Mouse (Mus musculus): Measurements from ENCODE around the gene Bik. TPM values are rescaled to one million over a fixed set of nuclear protein-coding genes. Genes with fewer than 3 reads are reported as not detected.
A peak's percentile ranks its signal among the peaks of the same experiment; 100 is the strongest.

Gene Bik
- total RNA-seq, 2 experiments from 2014 or later: 0.70 TPM; not detected in 1

DNA sequence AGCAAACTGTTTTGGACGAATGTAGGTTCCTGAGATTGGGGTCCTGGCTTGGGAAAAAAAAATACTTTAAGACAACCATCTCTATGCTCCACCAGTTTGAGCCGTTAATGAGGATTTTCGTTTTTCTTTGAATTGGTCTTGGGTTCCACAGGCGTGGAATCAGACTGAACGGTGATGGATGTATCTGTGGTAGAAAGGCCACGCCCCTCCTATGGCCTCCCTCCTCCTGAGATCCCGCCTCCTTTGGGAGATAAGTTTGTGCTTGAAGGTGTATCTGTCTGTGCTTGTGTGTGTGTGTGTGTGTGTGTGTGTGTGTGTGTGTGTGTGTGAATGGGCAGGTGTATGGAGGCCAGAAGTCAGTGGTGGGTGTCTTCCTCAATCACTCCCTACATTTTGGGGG is 5.9 kb downstream of the Bik start:
- intact Hi-C loops (cut with DNase I): no loop called here

DNA sequence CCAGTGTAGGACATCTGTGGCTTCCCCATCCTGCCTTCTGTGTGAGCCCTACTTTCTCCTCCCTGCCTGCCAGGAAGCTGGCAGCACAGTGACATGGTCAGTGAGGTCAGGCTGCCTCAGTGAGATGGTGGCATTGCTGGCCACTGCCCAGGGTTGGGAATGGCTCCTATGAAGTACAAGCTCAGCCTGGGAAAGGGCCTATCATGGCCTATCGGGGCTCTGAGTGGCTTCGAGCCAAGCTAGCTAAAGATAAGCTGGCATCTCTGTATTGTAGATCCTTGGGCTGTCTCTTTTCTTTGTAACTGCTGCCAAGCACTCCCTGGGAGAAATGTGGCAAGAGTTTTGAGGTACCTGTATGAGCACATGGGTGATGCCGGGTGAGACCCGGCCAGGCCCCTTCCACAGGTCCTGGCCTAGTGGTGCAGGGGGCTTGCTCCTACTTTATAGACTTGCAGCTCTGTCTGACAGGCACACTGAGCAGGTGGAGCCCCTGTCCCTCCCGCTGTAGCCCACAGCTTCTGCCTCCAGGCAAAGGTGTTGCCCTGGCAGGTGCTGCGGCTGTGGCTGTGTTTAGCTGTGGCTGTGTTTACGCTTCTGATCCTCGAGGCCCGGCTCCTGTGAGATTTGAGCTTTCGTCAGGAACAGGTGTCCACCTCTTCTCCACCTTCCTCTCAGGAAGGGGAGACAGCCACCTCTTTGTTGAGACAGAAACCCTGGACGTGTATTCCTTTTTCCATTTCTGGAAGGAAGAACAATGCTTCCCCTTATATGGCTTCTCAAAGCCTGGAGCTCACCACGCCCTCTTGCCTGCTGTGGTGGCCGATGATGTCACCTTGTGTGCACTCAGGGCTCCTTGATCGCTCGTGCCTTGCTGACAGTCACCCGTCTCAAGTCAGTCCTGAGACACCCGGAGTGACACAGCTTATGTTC is 8.6 kb downstream of the Bik start:
- intact Hi-C loops (cut with DNase I): no loop called here
- no peak for TF ChIP-seq CTCF (IDR thresholded peaks at IDR 0.05)
- Histone ChIP-seq H3K27ac (no peak overlapping the region), H3K4me3 (no peak overlapping the region)
- no peak for DNase-seq (ENCODE audit: extremely low spot score in 1 of 2, low spot score in 2 of 2)

More for the DNA sequence above, 5.9 kb downstream of the Bik start:
- Histone ChIP-seq H3K27ac (no peak overlapping the region), H3K4me3 (no peak overlapping the region)
- no peak for DNase-seq (ENCODE audit: extremely low spot score in 1 of 2, low spot score in 2 of 2)
- no peak for TF ChIP-seq CTCF (IDR thresholded peaks at IDR 0.05)

DNA sequence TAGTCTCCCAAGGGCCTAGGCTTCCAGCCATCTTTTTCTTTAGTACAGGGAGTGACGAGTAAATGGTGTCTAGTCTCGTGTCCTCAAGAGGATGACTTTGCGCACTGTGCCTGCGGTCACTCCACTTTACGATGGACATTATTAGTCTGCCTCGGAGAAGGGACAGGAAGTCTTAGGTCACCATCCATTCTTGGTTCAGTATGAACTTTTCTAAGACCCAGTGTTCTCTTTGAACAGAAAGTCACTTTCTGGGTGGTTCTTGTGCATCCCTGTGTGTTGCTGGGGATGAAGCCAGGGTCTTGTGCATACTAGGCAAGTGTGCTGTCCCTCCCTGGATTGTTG is 9.2 kb downstream of the Bik start:
- Histone ChIP-seq H3K27ac (no peak overlapping the region), H3K4me3 (no peak overlapping the region)
- intact Hi-C loops (cut with DNase I): no loop called here
- DNase-seq (ENCODE audit: extremely low spot score in 1 of 2, low spot score in 2 of 2): no peak
- TF ChIP-seq CTCF (IDR thresholded peaks at IDR 0.05): no peak

DNA sequence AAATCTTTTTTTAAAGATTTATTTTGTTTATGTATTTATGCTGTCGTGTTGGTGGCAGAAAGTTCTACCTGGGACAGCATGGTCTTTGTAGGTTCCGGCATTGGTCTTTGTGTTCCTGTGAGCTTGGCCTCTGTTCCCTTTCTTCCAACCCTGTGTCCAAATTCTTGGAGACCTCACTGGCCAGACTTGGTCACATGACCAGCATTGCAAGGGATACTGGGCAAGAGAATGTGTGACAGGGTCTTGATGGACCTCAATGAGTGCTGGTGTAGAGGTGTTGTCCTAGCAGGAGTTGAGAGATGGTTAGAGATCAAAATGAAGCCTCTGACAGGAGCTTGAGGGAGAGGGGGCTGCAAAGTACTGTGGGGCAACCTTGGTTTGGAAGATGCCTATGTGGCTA is 12.2 kb downstream of the Bik start:
- intact Hi-C loops (cut with DNase I): no loop called here
- H3K4me3 ChIP-seq: no peak overlapping the region
- DNase-seq (ENCODE audit: extremely low spot score in 1 of 2, low spot score in 2 of 2): no peak
- TF ChIP-seq CTCF (IDR thresholded peaks at IDR 0.05): no peak
- H3K27ac ChIP-seq: no peak overlapping the region

DNA sequence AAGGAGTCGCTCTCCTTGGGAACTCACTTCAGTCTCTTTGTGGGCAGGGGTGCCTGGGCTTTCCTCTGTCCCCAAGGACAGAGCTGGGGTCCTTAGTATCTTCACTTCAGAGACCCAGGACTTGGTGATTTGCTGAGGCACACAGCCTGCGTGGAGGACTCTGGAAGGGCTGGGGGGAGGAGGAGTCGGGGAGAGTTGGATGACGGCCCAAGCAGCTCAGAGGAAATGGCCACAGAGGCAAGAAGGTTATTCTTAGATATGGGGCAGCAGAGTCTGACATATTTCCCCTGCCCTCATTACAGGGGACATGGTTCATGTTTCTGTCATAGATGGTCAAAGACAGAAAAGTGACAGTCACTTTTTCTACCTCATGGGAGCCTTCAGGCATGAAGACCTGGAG is 13.2 kb downstream of the Bik start:
- Histone ChIP-seq H3K27ac (no peak overlapping the region), H3K4me3 (no peak overlapping the region)
- DNase-seq (ENCODE audit: extremely low spot score in 1 of 2, low spot score in 2 of 2): no peak
- no peak for TF ChIP-seq CTCF (IDR thresholded peaks at IDR 0.05)
- intact Hi-C loops (cut with DNase I): no loop called here

DNA sequence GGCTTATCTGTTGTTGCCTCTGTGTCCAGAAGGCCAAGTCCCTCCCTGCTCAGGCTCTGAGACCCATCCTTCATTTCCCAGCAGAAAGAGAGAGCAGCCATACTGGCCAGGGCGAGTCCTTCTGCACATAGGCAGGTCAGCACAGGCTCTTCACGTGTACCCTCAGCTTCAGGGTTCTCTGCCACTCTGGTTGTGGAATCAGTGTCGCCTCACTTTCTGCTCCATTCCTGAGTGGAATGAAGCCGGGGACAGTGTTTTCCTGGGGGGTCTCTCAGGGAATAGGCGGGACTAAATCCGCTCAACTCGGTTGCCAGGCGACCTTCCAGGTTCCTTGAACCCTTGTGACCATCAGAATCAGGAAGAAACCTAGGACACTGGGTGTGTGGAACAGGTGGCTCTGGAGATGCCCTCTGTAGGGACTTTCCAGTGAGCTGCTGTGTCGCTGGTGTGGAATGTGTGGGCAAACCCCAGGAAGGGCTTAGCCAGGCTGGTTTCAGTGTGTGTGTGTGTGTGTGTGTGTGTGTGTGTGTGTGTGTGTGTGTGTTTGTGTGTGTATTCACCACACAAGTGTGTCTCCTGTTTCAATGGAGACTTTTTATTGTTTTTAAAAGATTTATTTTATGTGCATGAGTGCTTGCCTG is 15.1 kb downstream of the Bik start:
- no peak for DNase-seq (ENCODE audit: extremely low spot score in 1 of 2, low spot score in 2 of 2)
- TF ChIP-seq CTCF (IDR thresholded peaks at IDR 0.05): no peak
- Histone ChIP-seq H3K4me3 (no peak overlapping the region), H3K27ac (no peak overlapping the region)
- intact Hi-C loops (cut with DNase I): no loop called here

DNA sequence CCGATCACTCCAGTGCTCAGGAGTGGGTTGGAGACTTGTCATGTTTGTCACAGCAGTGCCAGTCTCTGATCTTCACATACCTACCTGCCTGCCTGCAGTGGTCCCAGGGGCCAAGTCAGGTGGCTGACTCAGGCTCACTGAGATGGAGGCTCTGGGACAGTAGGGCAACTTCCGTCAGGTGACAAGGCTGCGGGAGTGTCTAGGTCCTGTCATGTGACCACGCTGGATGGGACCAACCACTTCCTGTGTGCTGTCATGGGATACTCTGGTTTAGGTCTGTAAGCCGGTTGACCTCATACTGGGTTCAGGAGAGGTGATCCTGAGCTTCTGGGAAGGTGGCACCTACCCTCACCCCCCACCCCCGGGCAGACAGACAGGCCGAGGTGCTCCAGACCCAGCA is 19.4 kb downstream of the Bik start:
- H3K27ac ChIP-seq: no peak overlapping the region
- no peak for TF ChIP-seq CTCF (IDR thresholded peaks at IDR 0.05)
- DNase-seq (ENCODE audit: extremely low spot score in 1 of 2, low spot score in 2 of 2): no peak

DNA sequence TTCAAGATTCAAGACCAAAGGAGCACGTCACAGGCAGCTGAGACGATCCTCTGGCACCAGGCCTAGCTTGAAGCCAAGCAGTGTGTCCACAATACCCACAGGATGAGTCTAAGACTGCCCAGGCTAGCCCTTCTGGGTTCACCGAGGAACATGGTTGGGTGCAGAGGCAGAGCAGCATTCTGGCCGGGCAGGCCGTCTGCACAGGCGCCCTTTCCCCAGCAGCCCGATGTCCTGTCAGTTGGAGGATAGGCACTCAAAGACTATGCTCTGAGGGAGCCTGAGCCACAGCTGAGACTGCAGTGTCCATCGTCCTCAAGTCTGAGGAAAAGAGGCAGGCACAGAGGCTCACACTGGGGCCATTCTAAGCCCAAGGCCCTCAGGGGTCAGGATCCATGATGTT is 20.5 kb downstream of the Bik start:
- no peak for TF ChIP-seq CTCF (IDR thresholded peaks at IDR 0.05)
- intact Hi-C loops (cut with DNase I): no loop called here
- DNase-seq (ENCODE audit: extremely low spot score in 1 of 2, low spot score in 2 of 2): no peak
- H3K27ac ChIP-seq: no peak overlapping the region
- H3K4me3 ChIP-seq: no peak overlapping the region

More for the DNA sequence above, 19.4 kb downstream of the Bik start:
- no peak overlapping the region for H3K4me3 ChIP-seq
- intact Hi-C loops (cut with DNase I): no loop called here

DNA sequence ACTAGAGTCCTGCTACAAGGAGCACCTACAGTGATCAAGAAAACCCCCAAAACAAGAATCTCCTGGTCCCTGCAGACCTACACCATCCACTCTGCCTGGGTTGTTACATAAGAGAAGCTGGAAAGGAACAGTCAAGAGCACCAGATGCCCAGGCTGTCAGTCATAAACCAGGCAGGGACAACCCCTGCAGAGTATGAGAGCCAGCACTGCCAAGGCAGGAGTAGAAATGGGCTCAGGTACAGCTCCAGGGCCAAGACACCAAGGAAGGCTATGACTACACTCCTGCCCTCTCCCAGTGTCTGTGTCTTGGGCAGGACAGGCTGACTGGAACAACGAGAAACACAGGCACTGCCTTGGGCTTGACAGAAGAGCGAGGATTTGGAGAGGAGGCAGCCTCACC is 23.5 kb downstream of the Bik start:
- H3K27ac ChIP-seq: no peak overlapping the region
- intact Hi-C loops (cut with DNase I): no loop called here
- no peak overlapping the region for H3K4me3 ChIP-seq
- DNase-seq (ENCODE audit: extremely low spot score in 1 of 2, low spot score in 2 of 2): no peak
- TF ChIP-seq CTCF (IDR thresholded peaks at IDR 0.05): no peak

DNA sequence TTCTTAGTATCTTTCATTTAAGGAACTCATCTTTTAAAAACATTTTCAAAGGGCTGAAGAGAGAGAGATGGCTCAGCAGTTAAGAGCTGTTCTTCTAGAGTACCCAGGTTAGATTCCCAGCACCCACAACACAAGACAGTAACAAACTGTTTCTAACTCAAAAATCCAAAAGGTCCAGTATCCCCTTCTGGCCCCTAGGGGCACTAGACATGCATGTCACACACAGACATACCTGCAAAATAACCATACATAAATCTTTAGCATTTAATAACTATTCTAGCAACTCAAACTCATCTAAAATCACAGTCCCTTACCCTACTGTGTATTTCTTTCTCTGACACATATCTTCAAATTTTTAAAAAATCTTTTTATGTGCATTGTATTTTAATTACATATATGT is 27.2 kb downstream of the Bik start:
- peak; percentile 41 for TF ChIP-seq CTCF (IDR thresholded peaks at IDR 0.05)
- intact Hi-C loops (cut with DNase I): no loop called here
- DNase-seq (ENCODE audit: extremely low spot score in 1 of 2, low spot score in 2 of 2): no peak

DNA sequence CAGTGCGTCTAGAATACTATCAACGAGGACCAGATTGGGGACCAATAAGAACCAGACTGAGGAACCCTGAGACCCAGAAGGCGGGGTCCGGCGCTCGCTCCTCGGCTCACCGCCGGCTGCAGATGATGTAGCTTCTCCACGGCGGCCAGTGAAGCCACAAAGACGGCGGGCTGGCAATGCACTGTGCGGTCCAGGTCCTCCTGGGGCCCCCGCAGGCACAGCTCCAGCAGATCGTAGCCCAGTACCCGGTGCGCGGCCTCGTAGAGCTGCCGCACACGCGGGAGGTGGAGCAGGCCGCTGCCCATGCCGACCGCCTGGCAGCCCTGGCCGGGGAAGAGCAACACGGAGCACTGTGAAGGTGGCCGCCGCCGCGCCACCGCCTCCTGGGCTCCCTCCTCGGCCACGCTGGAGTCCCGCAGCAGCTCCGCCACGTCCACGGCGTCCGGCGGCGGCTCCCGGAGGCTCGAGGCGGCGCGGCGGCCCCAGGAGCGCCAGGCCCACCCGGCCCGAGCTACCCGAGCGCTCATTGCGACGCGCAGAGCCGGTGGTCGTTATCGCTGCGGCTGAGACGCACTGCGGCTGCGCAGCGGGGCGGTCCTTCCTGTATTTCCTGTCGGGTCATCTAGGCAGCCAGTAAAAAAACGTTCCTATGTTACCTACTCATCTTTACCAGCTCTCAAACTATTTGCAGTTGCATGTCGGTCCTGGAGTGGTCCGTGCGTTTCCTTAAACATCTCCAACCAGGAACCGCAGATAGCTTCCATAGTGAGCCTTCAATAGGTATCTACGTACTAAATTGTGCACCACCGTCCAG is 28.7 kb downstream of the Bik start:
- no peak for TF ChIP-seq CTCF (IDR thresholded peaks at IDR 0.05)
- intact Hi-C loops (cut with DNase I): no loop called here
- DNase-seq (ENCODE audit: extremely low spot score in 1 of 2, low spot score in 2 of 2): peak; percentile 85 to 86

More for the DNA sequence above, 27.2 kb downstream of the Bik start:
- H3K27ac ChIP-seq: no peak overlapping the region
- H3K4me3 ChIP-seq: no peak overlapping the region

DNA sequence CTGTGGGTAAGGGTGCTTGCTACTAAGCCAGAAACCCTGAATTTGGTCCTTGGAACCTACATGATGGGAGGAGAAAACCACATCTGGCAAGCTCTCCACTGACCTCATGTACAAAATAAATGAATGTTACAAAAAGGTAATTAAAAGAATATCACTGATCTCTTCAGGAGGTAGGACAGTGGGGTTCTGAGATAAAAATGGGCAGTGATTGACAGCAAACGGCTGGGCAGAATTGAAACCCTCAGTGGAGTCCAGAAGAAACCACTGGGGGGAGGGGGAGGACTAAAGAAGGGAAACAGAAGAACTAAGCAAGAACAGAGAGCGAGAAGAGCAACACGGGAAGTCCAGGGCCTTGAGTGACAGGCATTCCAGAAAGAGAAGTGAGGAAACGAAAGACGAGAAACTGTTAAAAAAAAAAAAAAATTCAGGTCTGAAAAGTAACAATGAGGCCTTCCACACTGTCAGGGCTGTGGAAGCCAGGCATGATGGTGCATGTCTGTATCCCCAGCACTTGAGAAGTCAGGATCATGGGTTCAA is 34.3 kb downstream of the Bik start:
- no peak for TF ChIP-seq CTCF (IDR thresholded peaks at IDR 0.05)
- intact Hi-C loops (cut with DNase I): no loop called here
- Histone ChIP-seq H3K4me3 (no peak overlapping the region), H3K27ac (no peak overlapping the region)
- DNase-seq (ENCODE audit: extremely low spot score in 1 of 2, low spot score in 2 of 2): no peak

More for the DNA sequence above, 28.7 kb downstream of the Bik start:
- peak overlapping the region; percentile 83 for H3K4me3 ChIP-seq
- peak overlapping the region; percentile 85 for H3K27ac ChIP-seq

All from left cerebral cortex, adult 2 months (tissue).